11 mouse cellular contexts compared by ENCODE assay signal in genomic region chr8:121128531-121129264, GRCm38 (mm10). TPM values are rescaled to one million over a fixed set of nuclear protein-coding genes. Genes with fewer than 3 reads are reported as not detected.
DNase-seq lines count a peak whose midpoint lies in the region; ATAC-seq lines count a peak whose summit lies in the region.
"Had no signal": no experiment of that assay in that cellular context is flagged by ENCODE, and none has a peak within 500 bp of the region (broad histone marks: within the 10 kb centered on the region; RNA-seq: fewer than 3 reads in every experiment).

No protein-coding gene starts in this region.

- H3K4me3 ChIP-seq in embryonic facial prominence, embryonic 15.5 days (replicated peaks) = peak overlapping the region; percentile 14
- peak overlapping the region; percentile 43 for H3K4me3 ChIP-seq in intestine, embryonic 15.5 days (replicated peaks)
- H3K4me3 ChIP-seq in neural tube, embryonic 12.5 days = peak overlapping the region; percentile 8

- H3K4me2 ChIP-seq in embryonic facial prominence, embryonic 15.5 days (replicated peaks) = peak overlapping the region; percentile 30
- H3K4me2 ChIP-seq in intestine, embryonic 15.5 days (replicated peaks) = peak overlapping the region; percentile 62
- H3K4me2 ChIP-seq in neural tube, embryonic 12.5 days (replicated peaks) = peak overlapping the region; percentile 46

- H3K27ac ChIP-seq in embryonic facial prominence, embryonic 15.5 days (replicated peaks) = no peak overlapping the region
- H3K27ac ChIP-seq in intestine, embryonic 15.5 days = peak overlapping the region; percentile 83
- H3K27ac ChIP-seq in neural tube, embryonic 12.5 days = no peak overlapping the region

- ATAC-seq in embryonic facial prominence, embryonic 15.5 days (ENCODE audit: insufficient number of reproducible peaks, low FRiP score, low TSS enrichment, low read depth) = no peak
- no peak for ATAC-seq in intestine, embryonic 15.5 days
- no peak for ATAC-seq in neural tube, embryonic 12.5 days (ENCODE audit: low FRiP score, low read depth)
- no peak for ATAC-seq in megakaryocyte, adult 5-6 weeks (ENCODE audit: poor library complexity, severe bottlenecking)

- H3K9ac ChIP-seq in embryonic facial prominence, embryonic 15.5 days = no peak overlapping the region
- peak overlapping the region; percentile 46 for H3K9ac ChIP-seq in intestine, embryonic 15.5 days
- H3K9ac ChIP-seq in neural tube, embryonic 12.5 days = peak overlapping the region; percentile 26; the same call in 1 of the 2 replicates

- DNase-seq in kidney, postnatal 4 days = peak; percentile 56 to 73
- DNase-seq in kidney, adult 18-20 months = no peak
- DNase-seq in c-Kit-positive CD71-positive TER-119-positive erythroid progenitor cells, embryonic 14.5 days (ENCODE audit: low spot score) = no peak
- DNase-seq in ovary, postnatal 10 days (ENCODE audit: low spot score) = no peak
- DNase-seq: cerebellum, adult 2 months had no signal

- H3K36me3 ChIP-seq in embryonic facial prominence, embryonic 15.5 days = no peaks in the 10 kb centered on the region
- H3K36me3 ChIP-seq in intestine, embryonic 15.5 days = no peaks in the 10 kb centered on the region
- H3K36me3 ChIP-seq in neural tube, embryonic 12.5 days = no peaks in the 10 kb centered on the region

- H3K4me1 ChIP-seq in embryonic facial prominence, embryonic 15.5 days = peaks cover 37% of the 10 kb centered on the region
- H3K4me1 ChIP-seq in intestine, embryonic 15.5 days (replicated peaks) = peaks cover 27% of the 10 kb centered on the region
- peaks cover 17% of the 10 kb centered on the region for H3K4me1 ChIP-seq in neural tube, embryonic 12.5 days

- H3K27me3 ChIP-seq in embryonic facial prominence, embryonic 15.5 days = peaks cover 93% of the 10 kb centered on the region
- peaks cover 72% of the 10 kb centered on the region for H3K27me3 ChIP-seq in intestine, embryonic 15.5 days (replicated peaks)
- peaks cover 86% of the 10 kb centered on the region for H3K27me3 ChIP-seq in neural tube, embryonic 12.5 days (replicated peaks)

- H3K9me3 ChIP-seq in embryonic facial prominence, embryonic 15.5 days (replicated peaks) = no peaks in the 10 kb centered on the region
- H3K9me3 ChIP-seq in intestine, embryonic 15.5 days = no peaks in the 10 kb centered on the region
- 0 out of 2 replicates have a peak, but pooled peaks cover 3% of the 10 kb centered on the region for H3K9me3 ChIP-seq in neural tube, embryonic 12.5 days

- WGBS in embryonic facial prominence, embryonic 15.5 days = 3% methylated on average over 55 of the region's 55 CpGs
- WGBS in intestine, embryonic 15.5 days = 4% methylated on average over 55 of the region's 55 CpGs
- WGBS in neural tube, embryonic 12.5 days = 1% methylated on average over 55 of the region's 55 CpGs

RNA-seq across cellular contexts. Expression of gene Foxl1, which starts 1.0 kb away (rescaled TPM):
- 0.25 and 0.31 TPM in 2 replicates for polyA plus RNA-seq in embryonic facial prominence, embryonic 15.5 days (2015; fragmentation: Nextera tagmentation; extraction: Ambion mirVana)
- 9.0 and 9.3 TPM in 2 replicates for polyA plus RNA-seq in intestine, embryonic 15.5 days (2015; fragmentation: Nextera tagmentation; extraction: Ambion mirVana)
- 1.1 and 1.6 TPM in 2 replicates for polyA plus RNA-seq in neural tube, embryonic 12.5 days (2016; fragmentation: Nextera tagmentation; extraction: Ambion mirVana)
- not detected in 2 replicates for total RNA-seq in megakaryocyte, adult 5-6 weeks (2015)
- not detected in 2 replicates for total RNA-seq in megakaryocyte, adult 5-6 weeks (2017)
- total RNA-seq: megakaryocyte-erythroid progenitor cell, adult 5-6 weeks had no signal
- polyA plus RNA-seq: cerebellum, adult 2 months had no signal

RNA-seq across cellular contexts. Expression of gene Foxc2, which starts 12.7 kb away (rescaled TPM):
- 2.3 and 5.6 TPM in 2 replicates for polyA plus RNA-seq in embryonic facial prominence, embryonic 15.5 days (2015; fragmentation: Nextera tagmentation; extraction: Ambion mirVana)
- polyA plus RNA-seq in intestine, embryonic 15.5 days (2015; fragmentation: Nextera tagmentation; extraction: Ambion mirVana) = 0.69 and 0.80 TPM in 2 replicates
- polyA plus RNA-seq in neural tube, embryonic 12.5 days (2016; fragmentation: Nextera tagmentation; extraction: Ambion mirVana) = 17.0 and 20.9 TPM in 2 replicates
- total RNA-seq in megakaryocyte, adult 5-6 weeks (2015) = not detected in 2 replicates
- not detected in 2 replicates for total RNA-seq in megakaryocyte, adult 5-6 weeks (2017)
- total RNA-seq: megakaryocyte-erythroid progenitor cell, adult 5-6 weeks had no signal

RNA-seq across cellular contexts. Expression of gene Mthfsd, which starts 20.5 kb away (rescaled TPM):
- polyA plus RNA-seq in embryonic facial prominence, embryonic 15.5 days (2015; fragmentation: Nextera tagmentation; extraction: Ambion mirVana) = 58.2 and 61.3 TPM in 2 replicates
- 50.6 and 52.3 TPM in 2 replicates for polyA plus RNA-seq in intestine, embryonic 15.5 days (2015; fragmentation: Nextera tagmentation; extraction: Ambion mirVana)
- 67.3 and 70.0 TPM in 2 replicates for polyA plus RNA-seq in neural tube, embryonic 12.5 days (2016; fragmentation: Nextera tagmentation; extraction: Ambion mirVana)
- total RNA-seq in megakaryocyte, adult 5-6 weeks (2015) = 11.0 and 12.6 TPM in 2 replicates
- 7.1 and 13.1 TPM in 2 replicates for total RNA-seq in megakaryocyte, adult 5-6 weeks (2017)

RNA-seq across cellular contexts. Expression of gene Foxf1, which starts 44.5 kb away (rescaled TPM):
- polyA plus RNA-seq in embryonic facial prominence, embryonic 15.5 days (2015; fragmentation: Nextera tagmentation; extraction: Ambion mirVana) = 9.9 and 10.1 TPM in 2 replicates
- 105 and 126 TPM in 2 replicates for polyA plus RNA-seq in intestine, embryonic 15.5 days (2015; fragmentation: Nextera tagmentation; extraction: Ambion mirVana)
- polyA plus RNA-seq in neural tube, embryonic 12.5 days (2016; fragmentation: Nextera tagmentation; extraction: Ambion mirVana) = 4.2 and 5.5 TPM in 2 replicates
- not detected in 2 replicates for total RNA-seq in megakaryocyte, adult 5-6 weeks (2015)
- total RNA-seq in megakaryocyte, adult 5-6 weeks (2017) = not detected in 2 replicates
- total RNA-seq: megakaryocyte-erythroid progenitor cell, adult 5-6 weeks; MEL had no signal

Comparison
In these comparisons a context has a peak if more than half of its experiments do, and no peak if none do; other contexts are left out.
1. DNase-seq: peak in kidney, postnatal 4 days (2 of 2); none in kidney, adult 18-20 months (single experiment), c-Kit-positive CD71-positive TER-119-positive erythroid progenitor cells, embryonic 14.5 days (single experiment) and ovary, postnatal 10 days (single experiment).
2. Peak in every context shown above with its lines, with median percentiles within 50 percentile points of each other: H3K4me2 ChIP-seq and H3K4me3 ChIP-seq.